Mouse (Mus musculus) E14TG2a.4 (cell line): ENCODE measurements around the gene Pax5.

ENCODE experiments used
- H3K27me3 ChIP-seq: 2 replicates; pipeline ENCODE4 v1.6.1; 2014; ENCODE audit warnings: low read length, control low read depth; ENCODE audit not compliant: insufficient read depth
- H3K36me3 ChIP-seq: 2 replicates; pipeline ENCODE4 v1.6.1; 2014; ENCODE audit warnings: low read length, control low read depth; ENCODE audit not compliant: insufficient read depth
- H3K4me1 ChIP-seq: replicated peaks from 2 replicates; pipeline ENCODE4 v1.6.1; 2014; ENCODE audit warnings: low read depth, low read length, control low read depth
- H3K4me3 ChIP-seq: replicated peaks from 2 replicates; pipeline ENCODE4 v1.5.1; 2014; ENCODE audit warnings: mild to moderate bottlenecking, low read length
- H3K9me3 ChIP-seq: 2 replicates; pipeline ENCODE4 v1.6.1; 2014; ENCODE audit warnings: low read length, control low read depth
- CTCF ChIP-seq: conservative IDR thresholded peaks from 2 replicates; pipeline ENCODE4 v1.5.1; 2014; ENCODE audit warnings: low read length
- NANOG ChIP-seq: IDR thresholded peaks from 2 replicates; pipeline ENCODE4 v1.6.1; 2014; ENCODE audit warnings: borderline replicate concordance, low read length, mixed read lengths
- POU5F1 ChIP-seq: IDR thresholded peaks from 2 replicates; pipeline ENCODE4 v1.6.1; 2014; ENCODE audit warnings: low read length, borderline replicate concordance

Pax5 gene

DNA sequence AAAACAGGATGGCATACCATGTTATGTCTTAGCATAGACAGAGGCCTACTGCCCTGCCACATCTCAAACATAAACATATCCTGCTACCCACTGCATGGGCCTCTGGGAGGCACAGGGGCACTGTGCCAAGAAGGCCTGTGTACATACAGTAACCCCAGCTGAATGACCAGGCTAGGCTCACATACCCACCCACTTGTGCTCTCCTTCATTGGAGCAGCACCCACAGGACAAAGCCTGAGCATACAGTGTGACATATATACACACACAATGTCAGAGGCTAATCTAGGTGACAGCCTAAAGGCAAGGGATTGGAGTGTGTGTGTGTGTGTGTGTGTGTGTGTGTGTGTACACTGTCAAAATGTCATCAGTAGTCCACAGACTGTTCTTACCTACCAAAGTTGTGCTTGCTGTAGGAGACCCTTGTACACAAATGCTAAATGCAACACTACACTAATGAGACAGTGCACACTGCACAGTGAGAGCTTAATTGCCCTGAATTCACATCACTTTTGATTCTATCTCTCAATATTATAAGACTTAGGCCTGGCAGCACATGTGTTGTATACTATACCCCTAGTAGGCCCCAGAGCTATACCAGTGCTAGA lies 1.1 kb downstream of the Pax5 start:
- H3K36me3 ChIP-seq, result no peaks in the 10 kb centered on the region
- no peak overlapping the region for H3K4me3 ChIP-seq
- no peak for TF ChIP-seq CTCF
- no peak for TF ChIP-seq NANOG
- no peak for TF ChIP-seq POU5F1
- H3K4me1 ChIP-seq, result peaks cover 43% of the 10 kb centered on the region
- H3K9me3 ChIP-seq, result no peaks in the 10 kb centered on the region
- H3K27me3 ChIP-seq, result peaks cover 96% of the 10 kb centered on the region

DNA sequence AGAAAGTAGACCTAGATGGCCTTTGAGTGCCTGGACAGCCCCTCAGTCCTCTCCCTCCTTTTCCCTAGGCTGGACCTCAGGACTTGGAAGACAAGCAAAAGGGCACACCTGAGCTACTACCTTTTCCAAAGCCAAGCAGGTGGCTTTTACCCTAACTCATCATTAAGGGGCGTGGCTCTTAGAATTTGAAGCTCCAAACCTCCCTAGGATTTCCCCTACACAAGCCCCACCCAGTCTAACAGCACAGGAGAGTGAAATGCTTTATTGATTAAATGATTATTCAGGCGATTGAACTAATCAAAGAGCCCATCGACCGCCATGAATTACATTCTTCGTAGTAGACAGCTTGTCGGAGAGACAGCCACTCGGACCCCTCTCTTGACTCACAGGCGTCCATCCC lies 2.0 kb downstream of the Pax5 start:
- Histone ChIP-seq H3K4me3 (no peak overlapping the region), H3K4me1 (peaks cover 39% of the 10 kb centered on the region), H3K9me3 (no peaks in the 10 kb centered on the region), H3K27me3 (peaks cover 96% of the 10 kb centered on the region), H3K36me3 (no peaks in the 10 kb centered on the region)
- TF ChIP-seq NANOG (no peak), CTCF (no peak), POU5F1 (no peak)

DNA sequence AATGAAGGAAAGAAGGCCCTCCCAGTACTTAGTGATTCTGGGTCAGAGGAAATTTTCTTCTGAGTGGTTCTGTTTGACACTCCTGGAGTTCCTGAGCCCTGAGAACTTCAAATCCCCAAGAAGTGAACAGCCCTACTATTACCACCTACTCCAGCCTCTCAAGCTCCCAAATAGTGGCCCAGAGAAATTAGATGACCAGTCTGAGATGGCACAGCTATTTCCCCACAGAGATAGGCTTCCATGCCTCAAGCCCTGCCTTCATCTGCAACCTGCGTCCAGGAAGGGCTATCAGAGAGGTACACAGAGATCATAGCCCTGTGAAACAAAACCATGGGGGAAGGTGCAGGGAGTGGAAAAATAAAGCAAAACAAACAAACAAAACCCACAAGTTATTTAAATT lies 3.4 kb downstream of the Pax5 start:
- TF ChIP-seq POU5F1 (no peak), CTCF (no peak), NANOG (no peak)
- peaks cover 96% of the 10 kb centered on the region for H3K27me3 ChIP-seq
- no peaks in the 10 kb centered on the region for H3K9me3 ChIP-seq
- H3K4me3 ChIP-seq, result no peak overlapping the region
- no peaks in the 10 kb centered on the region for H3K36me3 ChIP-seq
- H3K4me1 ChIP-seq, result peaks cover 39% of the 10 kb centered on the region

DNA sequence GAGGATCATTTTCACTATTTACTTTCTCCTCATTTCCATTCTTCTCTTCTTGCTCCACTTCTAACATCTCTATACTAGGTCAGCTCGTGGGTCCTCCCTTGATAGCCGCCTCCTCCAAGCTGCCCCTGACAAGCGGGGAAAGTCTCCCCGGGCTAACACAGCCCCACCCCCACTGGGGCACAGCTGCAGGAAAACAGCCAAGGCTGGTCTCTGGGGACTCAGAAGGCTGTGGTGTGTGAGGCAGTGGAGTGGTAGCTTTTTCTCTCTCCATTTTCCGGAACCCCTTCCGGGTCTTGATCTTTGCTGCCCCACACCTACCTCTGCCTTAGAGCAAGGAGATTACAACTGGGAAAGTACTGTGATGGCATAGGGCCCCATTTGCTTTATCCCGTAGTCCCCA lies 4.3 kb downstream of the Pax5 start:
- TF ChIP-seq CTCF, result no peak
- TF ChIP-seq NANOG, result no peak
- no peak for TF ChIP-seq POU5F1
- peaks cover 38% of the 10 kb centered on the region for H3K4me1 ChIP-seq
- peaks cover 96% of the 10 kb centered on the region for H3K27me3 ChIP-seq
- H3K4me3 ChIP-seq, result no peak overlapping the region
- no peaks in the 10 kb centered on the region for H3K9me3 ChIP-seq
- H3K36me3 ChIP-seq, result no peaks in the 10 kb centered on the region

DNA sequence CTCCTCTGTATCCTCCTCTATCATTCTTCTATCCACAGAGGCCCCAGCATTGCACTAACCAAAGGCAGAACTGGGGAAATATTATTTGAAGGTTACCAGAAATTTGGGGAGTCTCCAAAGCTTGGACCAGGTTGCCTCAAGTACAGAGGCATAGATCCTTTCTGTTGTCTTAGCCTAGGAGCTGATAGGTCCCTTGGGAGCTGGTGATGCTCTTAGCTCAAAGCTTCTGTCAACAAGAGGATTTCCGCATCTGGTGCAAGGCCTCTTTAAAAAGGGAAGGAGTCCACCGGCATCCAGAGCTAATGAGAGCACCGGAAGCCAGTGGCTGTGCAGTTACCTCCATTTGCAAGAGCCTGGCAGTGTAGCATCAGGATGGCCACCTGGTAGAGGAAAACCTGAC lies 5.1 kb downstream of the Pax5 start:
- peaks cover 35% of the 10 kb centered on the region for H3K4me1 ChIP-seq
- no peaks in the 10 kb centered on the region for H3K9me3 ChIP-seq
- H3K36me3 ChIP-seq, result no peaks in the 10 kb centered on the region
- no peak overlapping the region for H3K4me3 ChIP-seq
- peaks cover 97% of the 10 kb centered on the region for H3K27me3 ChIP-seq
- TF ChIP-seq NANOG (no peak), POU5F1 (no peak), CTCF (no peak)

DNA sequence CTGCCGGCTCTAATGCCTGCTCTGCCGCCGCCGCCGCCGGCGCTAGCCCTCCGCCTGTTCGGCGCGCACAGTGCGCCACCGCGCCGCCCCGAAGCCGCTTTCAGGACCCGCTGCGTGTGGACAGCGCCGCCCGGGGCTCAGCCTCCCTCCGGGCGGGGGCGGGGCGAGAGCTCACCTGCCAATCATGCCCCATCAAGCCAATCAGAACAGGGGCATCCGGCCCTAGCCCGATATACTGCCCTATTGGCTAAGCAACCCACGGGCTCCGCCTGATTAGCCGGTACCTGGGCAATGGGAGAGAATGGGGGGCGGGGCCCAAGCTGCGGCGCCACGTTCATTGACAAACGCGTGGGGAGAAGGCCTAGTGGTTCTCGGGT lies 5.9 kb downstream of the Pax5 start:
- H3K27me3 ChIP-seq, result peaks cover 97% of the 10 kb centered on the region
- no peaks in the 10 kb centered on the region for H3K9me3 ChIP-seq
- peaks cover 35% of the 10 kb centered on the region for H3K4me1 ChIP-seq
- peak overlapping the region; percentile 81 for H3K4me3 ChIP-seq
- TF ChIP-seq NANOG (no peak), POU5F1 (no peak)
- no peaks in the 10 kb centered on the region for H3K36me3 ChIP-seq

DNA sequence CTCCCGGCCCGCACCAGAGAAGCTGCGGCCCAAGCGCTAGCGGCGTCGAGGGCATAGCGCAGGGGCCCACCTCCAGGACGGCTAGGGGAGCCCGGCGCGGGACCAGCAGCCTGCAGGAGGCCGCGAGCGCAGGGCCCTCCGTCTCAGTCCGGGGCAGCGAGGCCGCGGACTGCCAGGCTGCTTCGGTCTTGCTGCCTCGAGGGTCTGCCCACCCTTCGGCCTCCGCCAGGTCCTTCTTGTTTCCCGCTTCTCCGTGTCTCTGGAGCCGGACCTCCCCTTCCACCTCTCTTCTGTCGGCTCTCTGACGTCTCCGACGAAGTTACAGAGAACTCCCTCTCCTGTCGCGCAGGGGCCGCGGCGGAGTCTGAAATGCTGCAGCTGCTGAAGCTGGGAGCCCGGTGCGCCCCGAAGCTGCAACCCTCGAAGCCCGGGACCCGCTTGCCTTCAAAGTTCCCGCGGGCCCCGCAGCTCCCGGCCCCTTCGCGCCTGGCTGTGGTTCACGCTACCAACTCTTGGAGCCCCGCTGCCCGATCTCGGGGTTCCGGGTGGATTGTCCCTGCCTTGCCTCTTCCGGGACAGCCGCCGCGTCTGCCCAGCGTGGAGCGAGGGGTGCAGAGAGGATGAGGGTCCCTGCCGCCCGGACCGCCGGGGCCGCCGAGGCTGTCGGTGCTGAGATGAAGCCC lies 6.5 kb downstream of the Pax5 start:
- TF ChIP-seq NANOG, result no peak
- no peak for TF ChIP-seq CTCF
- TF ChIP-seq POU5F1, result no peak
- H3K4me1 ChIP-seq, result peaks cover 35% of the 10 kb centered on the region

DNA sequence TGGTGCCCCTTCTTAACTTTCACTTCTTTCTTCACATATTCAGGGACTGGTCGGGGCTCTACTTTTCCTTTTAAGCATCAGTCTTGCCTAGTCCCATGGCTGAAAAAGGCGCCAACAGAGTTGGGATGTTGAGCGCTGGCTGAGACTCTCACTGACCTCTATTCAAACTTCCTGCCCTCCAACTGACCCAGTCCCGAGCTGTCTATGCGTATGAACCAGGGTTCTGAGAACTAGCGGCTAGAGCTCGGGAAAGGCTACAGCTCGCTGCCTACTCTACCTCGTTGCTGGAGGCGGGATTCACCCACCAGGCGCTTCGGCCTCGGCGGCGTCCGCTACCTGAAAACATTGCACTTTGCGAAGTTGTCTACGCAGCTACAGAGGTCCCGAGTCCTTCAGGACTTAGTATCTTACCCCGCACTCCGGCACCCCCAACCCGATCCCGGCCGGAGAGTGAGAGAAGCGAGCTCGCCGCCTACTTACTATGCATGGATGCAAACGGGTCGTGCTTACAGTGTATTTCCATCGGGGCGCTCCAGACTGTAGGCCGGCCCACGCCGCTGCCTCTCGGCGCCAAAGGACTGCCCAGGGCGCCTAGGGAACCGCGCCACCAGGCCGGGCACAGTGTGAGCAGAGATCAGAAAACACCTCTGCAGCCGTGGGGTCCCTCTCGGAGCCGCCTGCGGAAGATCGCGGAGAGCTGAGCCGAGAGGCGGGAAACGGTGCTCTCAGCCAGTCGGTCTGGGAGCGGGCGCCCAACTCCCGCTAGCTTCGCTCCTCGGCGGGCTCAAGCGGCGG lies 7.2 kb downstream of the Pax5 start:
- TF ChIP-seq CTCF, result no peak
- no peak for TF ChIP-seq POU5F1
- TF ChIP-seq NANOG, result no peak

More for the DNA sequence above, 6.5 kb downstream of the Pax5 start:
- Histone ChIP-seq H3K27me3 (peaks cover 95% of the 10 kb centered on the region), H3K36me3 (no peaks in the 10 kb centered on the region), H3K9me3 (no peaks in the 10 kb centered on the region), H3K4me3 (peak overlapping the region; percentile 81)

More for the DNA sequence above, 7.2 kb downstream of the Pax5 start:
- no peaks in the 10 kb centered on the region for H3K36me3 ChIP-seq
- peaks cover 33% of the 10 kb centered on the region for H3K4me1 ChIP-seq
- H3K9me3 ChIP-seq, result no peaks in the 10 kb centered on the region
- H3K4me3 ChIP-seq, result peak overlapping the region; percentile 81
- H3K27me3 ChIP-seq, result peaks cover 95% of the 10 kb centered on the region
